Mouse (Mus musculus) small intestine, adult 2 months (tissue): ENCODE data around the gene Kdelc2. TPM values are rescaled to one million over a fixed set of nuclear protein-coding genes. Genes with fewer than 3 reads are reported as not detected.

Source experiments
- H3K27ac ChIP-seq: fragments of 200-500 bp; 2 replicates; pipeline ENCODE4 v1.5.1; 2012; ENCODE audit warnings: low read depth, low read length, control low read depth, inconsistent platforms; ENCODE audit not compliant: insufficient read depth
- H3K27me3 ChIP-seq: fragments of 200-500 bp; 2 replicates; pipeline ENCODE4 v1.6.1; 2012; ENCODE audit warnings: mild to moderate bottlenecking, moderate library complexity, low read length, inconsistent platforms; ENCODE audit not compliant: control insufficient read depth, insufficient read depth
- H3K36me3 ChIP-seq: fragments of 200-500 bp; 2 replicates; pipeline ENCODE4 v1.6.1; 2012; ENCODE audit warnings: mild to moderate bottlenecking, low read length, control low read depth, inconsistent platforms; ENCODE audit not compliant: control insufficient read depth, insufficient read depth
- H3K4me1 ChIP-seq: fragments of 200-500 bp; 2 replicates; pipeline ENCODE4 v1.6.1; 2012; ENCODE audit warnings: low read length, inconsistent platforms, mixed read lengths; ENCODE audit not compliant: control insufficient read depth, insufficient read depth, insufficient read length
- H3K4me3 ChIP-seq: fragments of 200-500 bp; 2 replicates; pipeline ENCODE4 v1.5.1; 2012; ENCODE audit warnings: low read depth, mild to moderate bottlenecking, control low read depth, inconsistent platforms, low read length, moderate library complexity
- CTCF ChIP-seq: fragments of 200-500 bp; IDR thresholded peaks from 2 replicates; pipeline ENCODE4 v1.5.1; 2012; ENCODE audit warnings: low read depth, mild to moderate bottlenecking, control low read depth, inconsistent platforms, low read length, moderate library complexity, mixed read lengths; ENCODE audit not compliant: insufficient replicate concordance, insufficient read length; ENCODE audit errors: extremely low read depth
- POLR2A ChIP-seq: fragments of 200-500 bp; IDR thresholded peaks from 2 replicates; pipeline ENCODE4 v1.6.1; 2012; ENCODE audit warnings: low read depth, mild to moderate bottlenecking, control low read depth, inconsistent platforms, low read length, moderate library complexity
- WGBS: fragments of 180-500 bp; shearing (Covaris S2); methylation state at CpG from one replicate; pipeline ENCODE4 v1.1.7; 2018; 5-methylcytosine and 5-hydroxymethylcytosine counted together
- polyA plus RNA-seq: library from polyadenylated mRNA; depleted of rRNA; stranded (reverse); fragments of >200 nt; gene quantifications from 2 replicates; pipeline ENCODE4 v1.2.3, GENCODE M21; 2012

Gene Kdelc2
- polyA plus RNA-seq, 1 experiment: 2.6 TPM

DNA sequence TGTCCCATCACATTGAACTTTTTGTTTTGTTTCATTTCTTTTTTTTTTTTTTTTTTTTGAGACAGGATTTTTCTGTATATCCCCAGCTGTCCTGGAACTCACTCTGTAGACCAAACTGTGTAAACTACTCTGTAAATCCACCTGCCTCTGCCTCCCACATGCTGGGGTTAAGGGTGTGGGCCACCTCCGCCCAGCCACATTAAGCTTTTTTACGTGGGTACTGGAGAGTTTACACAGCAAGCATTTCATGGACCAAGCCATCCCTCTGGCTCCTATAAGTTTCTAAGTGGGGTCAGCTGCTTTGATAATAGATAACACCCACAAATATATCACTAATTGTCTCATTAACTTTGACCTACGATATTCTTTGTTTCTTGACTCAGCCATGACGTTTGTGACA lies 24.7 kb downstream of the Kdelc2 start:
- Histone ChIP-seq H3K27ac (no peak overlapping the region), H3K36me3 (no peaks in the 10 kb centered on the region), H3K4me3 (no peak overlapping the region), H3K4me1 (peaks cover 2% of the 10 kb centered on the region; the same call in 1 of the 2 replicates), H3K27me3 (no peaks in the 10 kb centered on the region)
- WGBS: 37% methylated on average over 4 of the region's 4 CpGs
- TF ChIP-seq POLR2A (no peak), CTCF (no peak)

DNA sequence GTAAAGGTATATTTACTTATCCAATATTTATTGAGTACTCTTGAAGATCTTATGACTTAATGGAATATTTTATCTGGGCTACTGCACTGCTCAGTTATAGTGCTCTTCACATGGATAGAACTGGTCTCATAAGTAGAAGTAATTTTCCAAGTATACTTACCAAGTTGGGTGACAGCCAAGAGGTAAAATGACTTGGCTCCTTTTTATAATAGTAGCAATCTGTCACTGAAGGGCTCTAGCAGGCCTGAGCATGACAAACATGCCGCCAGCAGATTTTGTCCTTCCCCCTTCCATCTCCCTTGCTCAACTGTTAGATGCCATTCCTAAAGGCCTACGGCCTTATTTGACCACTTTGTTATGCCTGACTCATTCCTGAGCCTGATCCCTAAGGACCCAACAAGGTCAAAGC lies 25.1 kb downstream of the Kdelc2 start:
- H3K4me1 ChIP-seq: peaks cover 2% of the 10 kb centered on the region; the same call in 1 of the 2 replicates
- H3K27ac ChIP-seq: no peak overlapping the region; the same call in 1 of the 2 replicates
- 76% methylated on average over 2 of the region's 2 CpGs for WGBS
- TF ChIP-seq CTCF: no peak
- TF ChIP-seq POLR2A: no peak
- H3K4me3 ChIP-seq: no peak overlapping the region
- no peaks in the 10 kb centered on the region for H3K27me3 ChIP-seq
- H3K36me3 ChIP-seq: no peaks in the 10 kb centered on the region

DNA sequence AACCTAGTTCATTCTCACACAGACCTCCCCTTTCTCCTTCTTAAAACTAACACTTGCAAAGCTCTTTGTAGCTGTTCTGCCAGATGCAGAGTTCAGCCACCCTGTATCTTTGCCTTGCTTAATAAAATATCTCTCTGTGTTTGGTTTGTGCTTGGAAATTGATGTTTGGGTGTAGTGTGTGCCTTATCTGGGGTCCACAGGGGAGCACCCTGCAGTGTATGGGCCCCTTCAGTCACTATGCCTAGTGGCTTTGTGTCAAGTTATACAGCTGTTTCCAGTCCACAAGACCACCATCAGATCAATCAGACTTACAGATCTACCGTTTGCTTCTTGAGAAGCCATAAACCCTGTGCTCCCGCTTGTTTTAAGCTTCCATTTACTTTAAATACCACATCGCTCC lies 25.6 kb downstream of the Kdelc2 start:
- no peaks in the 10 kb centered on the region for H3K36me3 ChIP-seq
- no peak overlapping the region for H3K4me3 ChIP-seq
- 78% methylated on average over 3 of the region's 3 CpGs for WGBS
- H3K4me1 ChIP-seq: peaks cover 2% of the 10 kb centered on the region; the same call in 1 of the 2 replicates
- no peak overlapping the region for H3K27ac ChIP-seq
- no peak for TF ChIP-seq CTCF
- no peak for TF ChIP-seq POLR2A
- no peaks in the 10 kb centered on the region for H3K27me3 ChIP-seq

DNA sequence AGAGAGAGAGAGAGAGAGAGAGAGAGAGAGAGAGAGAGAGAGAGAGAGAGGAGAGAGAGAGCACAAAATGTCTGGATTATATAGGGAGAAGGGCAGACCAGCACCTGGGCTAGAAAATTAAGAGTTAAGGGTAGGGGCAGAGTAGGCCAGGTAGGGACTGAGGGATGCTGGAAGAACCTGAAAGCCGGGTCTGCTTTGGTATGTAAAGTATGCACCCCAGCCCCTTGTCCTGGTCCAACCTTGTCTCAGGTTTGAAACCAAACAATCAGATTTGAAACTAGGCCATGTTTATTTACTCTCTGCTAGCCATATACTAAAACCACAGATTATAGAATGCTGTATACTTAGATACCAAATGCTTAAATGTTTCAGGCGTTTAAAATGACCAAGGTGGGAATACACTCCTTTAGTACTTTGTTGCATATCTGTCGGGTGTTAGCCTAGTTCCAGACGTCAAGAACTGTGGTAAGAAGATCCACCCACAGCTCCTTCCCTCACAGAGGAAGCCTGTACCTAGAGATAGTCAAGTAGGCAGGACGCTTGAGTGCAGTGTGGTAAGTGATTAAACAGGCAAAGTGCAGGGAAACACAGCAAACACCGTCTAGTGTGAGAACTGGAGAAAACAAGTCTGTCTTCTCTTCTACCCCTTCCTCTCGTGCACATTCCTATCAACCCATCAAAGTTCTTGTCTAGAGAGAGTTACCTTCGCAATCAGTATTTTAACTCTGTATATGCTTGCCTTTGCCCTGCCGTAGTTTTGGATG lies 38.5 kb downstream of the Kdelc2 start:
- Histone ChIP-seq H3K4me3 (no peak overlapping the region), H3K4me1 (no peaks in the 10 kb centered on the region), H3K27ac (no peak overlapping the region), H3K27me3 (no peaks in the 10 kb centered on the region), H3K36me3 (no peaks in the 10 kb centered on the region)
- 37% methylated on average over 9 of the region's 9 CpGs for WGBS
- TF ChIP-seq CTCF (no peak), POLR2A (no peak)

DNA sequence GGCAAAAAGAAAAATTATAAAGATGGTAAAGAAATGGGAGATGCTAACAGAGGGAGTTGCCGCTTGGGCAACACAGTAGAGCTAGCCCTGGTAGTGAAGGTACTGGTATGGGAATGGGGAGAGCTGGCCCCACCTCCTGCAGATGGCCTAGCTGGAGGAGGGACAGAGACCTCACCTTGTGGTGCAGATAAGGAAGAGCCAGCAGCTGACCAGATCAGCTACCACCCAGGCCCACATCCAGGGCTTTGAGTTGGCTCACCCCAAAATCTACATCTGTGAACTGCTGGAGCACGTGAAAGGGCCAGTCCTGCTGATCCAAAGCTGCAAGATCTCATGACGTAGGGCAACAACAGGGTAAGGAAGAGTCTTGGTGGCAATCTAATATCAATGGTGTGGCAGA lies 42.9 kb downstream of the Kdelc2 start:
- 90% methylated on average over 3 of the region's 3 CpGs for WGBS
- H3K4me1 ChIP-seq: no peaks in the 10 kb centered on the region
- TF ChIP-seq CTCF (no peak), POLR2A (no peak)
- H3K27me3 ChIP-seq: no peaks in the 10 kb centered on the region
- H3K27ac ChIP-seq: no peak overlapping the region
- no peak overlapping the region for H3K4me3 ChIP-seq
- H3K36me3 ChIP-seq: no peaks in the 10 kb centered on the region

DNA sequence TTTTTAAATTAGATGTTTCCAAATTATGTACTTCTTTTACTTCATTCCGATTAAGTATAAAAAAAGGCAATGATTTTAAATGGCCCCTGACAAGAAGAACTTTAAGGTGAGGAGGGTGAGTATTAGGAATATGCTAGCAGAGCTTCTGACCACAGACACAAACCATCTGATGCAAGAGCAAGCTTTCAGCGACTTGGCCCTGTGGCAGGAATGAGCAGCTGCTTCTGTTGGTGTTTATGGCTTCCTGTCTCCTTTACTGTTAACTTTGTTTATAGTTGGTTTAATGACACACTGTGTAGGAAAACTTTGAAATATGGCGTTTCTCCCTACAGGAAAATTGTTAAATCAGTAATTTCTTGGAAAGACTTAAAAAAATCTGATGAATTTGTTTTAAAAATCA lies 43.8 kb downstream of the Kdelc2 start:
- no peak overlapping the region for H3K27ac ChIP-seq
- no peaks in the 10 kb centered on the region for H3K36me3 ChIP-seq
- WGBS: 52% methylated on average over 3 of the region's 3 CpGs
- no peak for TF ChIP-seq CTCF
- TF ChIP-seq POLR2A: no peak
- H3K4me3 ChIP-seq: no peak overlapping the region
- no peaks in the 10 kb centered on the region for H3K4me1 ChIP-seq
- H3K27me3 ChIP-seq: no peaks in the 10 kb centered on the region

DNA sequence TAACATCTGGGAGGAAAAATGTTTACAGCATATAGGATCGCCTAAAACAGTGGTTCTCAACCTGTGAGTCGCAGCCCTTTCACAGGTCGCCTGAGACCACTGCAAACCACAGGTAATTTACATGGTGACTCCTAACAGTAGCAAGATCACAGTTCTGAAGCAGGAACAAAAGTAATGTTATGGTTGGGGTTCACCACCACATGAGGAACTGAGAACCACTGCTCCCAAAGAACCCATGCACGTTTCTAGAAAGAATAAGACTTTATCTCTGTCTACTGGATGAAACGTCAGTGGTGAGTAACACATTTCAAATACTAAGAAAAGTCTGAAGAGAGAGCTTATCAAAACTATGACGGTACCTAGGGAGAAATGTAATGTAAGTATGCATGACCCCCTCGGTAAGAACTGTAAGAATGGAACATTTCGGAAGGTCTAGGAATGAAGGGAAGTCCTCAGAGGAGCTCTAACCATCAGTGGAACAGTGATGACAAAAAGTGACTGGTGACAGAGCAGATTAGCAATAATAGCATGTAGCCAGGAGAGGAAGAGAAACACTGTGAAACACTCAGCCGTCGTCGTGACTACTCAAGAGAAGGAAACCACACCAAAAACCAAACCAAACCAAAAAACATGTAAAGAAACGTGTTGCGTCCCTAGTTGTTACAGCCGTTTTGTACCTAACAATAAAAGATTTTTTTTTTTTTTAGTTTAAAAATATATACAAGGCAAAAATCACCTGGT lies 52.2 kb downstream of the Kdelc2 start:
- no peak overlapping the region for H3K4me3 ChIP-seq
- TF ChIP-seq CTCF (no peak), POLR2A (no peak)
- no peak overlapping the region for H3K27ac ChIP-seq
- H3K27me3 ChIP-seq: no peaks in the 10 kb centered on the region
- no peaks in the 10 kb centered on the region for H3K4me1 ChIP-seq
- 87% methylated on average over 14 of the region's 14 CpGs for WGBS
- H3K36me3 ChIP-seq: peaks cover 9% of the 10 kb centered on the region; the same call in 1 of the 2 replicates
